Mouse (Mus musculus): Measurements from ENCODE around the gene Deaf1.
A peak's percentile ranks its signal among the peaks of the same experiment; 100 is the strongest.

The Deaf1 gene

DNA sequence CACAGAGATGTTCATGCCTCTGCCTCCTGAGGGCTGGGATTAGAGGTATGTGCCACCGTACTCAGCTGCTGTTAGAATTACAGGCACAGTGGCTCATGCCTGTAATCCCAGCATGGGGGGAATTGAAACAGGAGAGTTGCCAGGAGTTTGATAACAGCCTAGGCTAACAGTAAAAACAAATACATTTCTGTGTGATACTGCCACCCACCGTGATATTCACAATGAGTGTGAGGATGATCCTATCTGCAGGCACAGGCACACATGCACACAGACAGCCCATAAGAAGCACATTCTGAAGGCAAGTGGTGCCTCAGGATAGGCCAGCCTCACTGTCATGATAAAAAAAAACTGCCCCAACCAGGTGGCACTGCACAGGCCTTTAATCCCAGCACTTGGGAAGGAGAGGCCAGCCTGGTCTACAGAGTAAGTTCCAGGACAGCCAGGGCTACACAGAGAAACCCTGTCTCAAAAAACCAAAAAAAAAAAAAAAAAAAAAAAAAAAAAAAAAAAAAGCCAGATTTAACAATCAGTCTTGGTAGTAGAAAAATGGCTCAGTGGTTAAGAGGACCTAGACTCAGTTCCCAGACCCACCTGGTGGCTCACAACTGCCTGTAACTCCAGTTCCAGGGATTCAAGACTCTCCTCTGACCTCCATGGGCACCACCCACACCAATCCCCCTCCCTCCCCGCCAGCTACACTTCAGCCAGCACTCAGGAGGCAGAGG lies 29.4 kb downstream of the Deaf1 start:
- no peak for DNase-seq (ENCODE audit: low spot score)

DNA sequence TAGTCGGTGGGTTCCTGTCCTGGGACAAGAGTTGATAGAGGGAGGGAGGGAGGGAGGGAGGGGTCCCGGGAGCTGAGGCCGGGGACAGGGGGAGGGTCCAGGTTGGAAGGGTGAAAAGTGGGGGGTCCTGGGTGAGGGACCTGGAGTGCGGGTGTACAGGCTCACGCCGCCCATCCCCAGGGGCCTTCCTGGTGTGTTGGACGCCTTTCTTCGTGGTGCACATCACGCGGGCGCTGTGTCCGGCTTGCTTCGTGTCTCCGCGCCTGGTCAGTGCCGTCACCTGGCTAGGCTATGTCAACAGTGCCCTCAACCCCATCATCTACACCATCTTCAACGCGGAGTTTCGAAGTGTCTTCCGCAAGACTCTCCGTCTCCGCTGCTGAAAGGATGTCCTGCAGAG lies 33.0 kb downstream of the Deaf1 start:
- DNase-seq (ENCODE audit: low spot score): no peak

DNA sequence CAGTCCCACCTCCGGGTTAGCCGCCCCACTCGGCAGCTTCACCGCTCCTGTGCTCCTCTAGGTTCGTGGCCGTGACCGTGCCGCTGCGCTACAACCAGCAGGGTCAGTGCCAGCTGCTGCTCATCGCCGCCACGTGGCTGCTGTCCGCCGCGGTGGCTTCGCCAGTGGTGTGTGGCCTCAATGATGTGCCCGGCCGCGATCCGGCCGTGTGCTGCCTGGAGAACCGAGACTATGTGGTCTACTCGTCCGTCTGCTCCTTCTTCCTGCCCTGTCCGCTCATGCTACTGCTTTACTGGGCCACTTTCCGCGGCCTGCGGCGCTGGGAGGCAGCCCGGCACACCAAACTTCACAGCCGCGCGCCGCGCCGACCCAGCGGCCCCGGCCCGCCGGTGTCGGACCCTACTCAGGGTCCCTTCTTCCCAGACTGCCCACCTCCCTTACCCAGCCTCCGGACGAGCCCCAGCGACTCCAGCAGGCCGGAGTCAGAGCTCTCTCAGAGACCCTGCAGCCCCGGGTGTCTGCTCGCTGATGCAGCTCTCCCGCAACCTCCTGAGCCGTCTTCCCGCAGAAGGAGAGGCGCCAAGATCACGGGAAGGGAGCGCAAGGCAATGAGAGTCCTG lies 33.5 kb downstream of the Deaf1 start:
- no peak for DNase-seq (ENCODE audit: low spot score)

DNA sequence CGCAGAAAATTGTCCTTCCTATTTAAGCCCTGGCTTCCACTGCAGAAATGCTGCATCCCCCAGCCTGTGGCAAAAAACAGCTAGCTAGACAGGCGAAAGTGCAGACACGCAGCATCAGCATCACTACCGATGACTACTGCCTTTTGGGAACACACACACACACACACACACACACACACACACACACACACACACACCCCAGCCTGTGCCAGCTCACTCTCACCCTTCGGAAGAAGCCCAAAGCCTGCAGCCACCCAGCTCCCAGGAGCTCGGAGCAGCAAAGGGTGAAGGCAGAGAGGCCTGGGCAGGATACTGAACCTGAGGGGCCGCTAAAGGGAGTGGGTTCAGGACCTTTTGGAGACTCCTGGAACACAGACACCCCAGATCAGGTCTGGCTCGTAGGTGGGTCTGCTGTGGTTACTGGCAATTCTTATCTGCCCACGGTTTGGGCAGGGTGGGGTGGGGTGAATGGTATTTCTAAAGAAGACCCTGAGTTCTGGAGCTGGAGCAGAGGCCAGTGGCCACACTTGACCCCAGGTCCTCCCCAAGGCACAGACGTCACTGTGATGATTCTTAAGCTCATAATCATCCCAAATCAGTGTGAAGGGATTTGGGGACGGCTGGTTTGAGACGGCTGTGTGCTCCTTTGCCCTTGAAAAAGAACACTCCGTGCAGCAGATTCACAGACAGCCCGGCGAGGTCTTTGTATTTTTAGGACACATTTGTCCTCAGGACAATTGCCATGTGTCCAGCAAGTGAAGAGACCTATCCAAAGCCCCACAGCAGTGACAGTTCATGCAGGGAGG lies 34.7 kb downstream of the Deaf1 start:
- DNase-seq (ENCODE audit: low spot score): no peak

DNA sequence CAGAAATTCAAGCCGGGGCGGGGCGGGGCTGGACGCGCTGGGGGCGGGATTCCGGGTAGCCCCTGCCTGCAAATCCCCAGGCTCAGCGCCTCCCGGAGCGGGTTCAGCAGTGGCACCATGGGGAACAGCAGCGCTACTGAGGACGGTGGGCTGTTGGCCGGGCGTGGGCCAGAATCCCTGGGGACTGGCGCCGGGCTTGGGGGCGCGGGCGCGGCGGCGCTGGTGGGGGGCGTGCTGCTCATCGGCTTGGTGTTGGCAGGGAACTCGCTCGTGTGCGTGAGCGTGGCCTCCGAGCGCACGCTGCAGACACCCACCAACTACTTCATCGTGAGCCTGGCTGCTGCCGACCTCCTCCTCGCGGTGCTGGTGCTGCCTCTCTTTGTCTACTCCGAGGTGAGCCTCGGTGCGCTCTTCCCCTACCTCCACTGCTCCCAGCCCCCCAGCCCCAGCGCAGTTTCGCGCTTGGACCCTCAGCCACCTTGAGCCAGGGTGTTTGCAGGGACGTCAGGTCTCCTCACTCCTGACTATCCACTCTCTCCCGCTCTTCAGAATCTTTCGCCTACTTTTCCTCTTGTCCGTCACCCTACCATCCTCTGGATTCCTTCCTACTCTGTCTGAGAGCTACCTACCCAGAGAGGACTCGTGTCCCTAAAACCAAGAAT lies 35.4 kb downstream of the Deaf1 start, which contains the start of gene Drd4:
Gene Drd4, plus strand, starts transcription at position 86 of the 662 bp plus-strand sequence.
- DNase-seq (ENCODE audit: low spot score): peak; percentile 51

GRCm38 (mm10) chr7:141288042-141288441 lies 39.4 kb downstream of the Deaf1 start:
- DNase-seq (ENCODE audit: low spot score): no peak

DNA sequence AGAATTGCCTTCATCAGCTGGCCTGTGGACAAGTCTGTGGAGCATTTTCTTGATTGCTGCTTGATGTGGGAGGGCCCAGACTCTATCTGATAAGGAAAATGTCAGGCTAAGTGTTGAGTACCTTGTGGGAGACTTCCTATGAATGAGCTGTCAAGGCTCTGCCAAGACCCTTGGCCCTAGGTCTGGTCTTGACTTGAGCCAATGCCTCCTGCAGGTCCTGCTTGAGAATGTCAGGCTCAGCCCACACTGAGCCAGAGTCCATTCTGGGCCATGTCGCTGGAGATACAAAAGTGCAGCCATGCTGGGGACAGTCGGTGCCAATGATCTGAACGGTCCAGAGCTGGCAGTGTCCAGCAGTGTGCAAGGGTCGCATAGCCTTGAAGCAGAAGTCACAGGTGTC lies 44.7 kb downstream of the Deaf1 start:
- no peak for DNase-seq (ENCODE audit: low spot score)

GRCm38 (mm10) chr7:141281442-141281841 lies 46.0 kb downstream of the Deaf1 start:
- no peak for DNase-seq (ENCODE audit: low spot score)

GRCm38 (mm10) chr7:141278766-141279590 lies 48.5 kb downstream of the Deaf1 start, which contains the start of gene Sct:
Gene Sct (minus strand): TSS chr7:141279133.
- peak; percentile 39 for DNase-seq (ENCODE audit: low spot score)

GRCm38 (mm10) chr7:141277701-141278678 lies 49.5 kb downstream of the Deaf1 start:
- DNase-seq (ENCODE audit: low spot score): no peak

DNA sequence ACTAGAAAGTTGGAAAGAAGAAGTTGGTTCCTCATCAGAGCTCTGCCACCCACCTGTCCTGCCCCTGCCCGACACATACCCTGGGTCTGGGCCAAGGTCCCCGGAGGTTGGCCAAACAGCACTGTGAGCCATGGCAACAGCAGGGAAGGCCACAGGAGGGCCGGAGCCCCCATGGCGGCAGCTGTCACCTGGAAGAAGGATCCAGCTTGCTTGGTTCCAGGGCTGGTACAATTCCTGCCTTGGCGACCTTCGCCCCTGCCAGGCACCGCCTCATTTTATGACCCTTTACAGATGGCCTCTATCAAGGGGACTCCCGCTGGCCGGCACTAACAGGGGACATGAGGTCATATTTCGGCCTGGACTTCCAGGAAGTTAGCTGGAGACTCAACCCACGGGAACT lies 50.9 kb downstream of the Deaf1 start, which contains the start of gene Cdhr5:
Gene Cdhr5, minus strand, starts transcription at position 241 of the 400 bp plus-strand sequence.
- DNase-seq (ENCODE audit: low spot score): no peak

DNA sequence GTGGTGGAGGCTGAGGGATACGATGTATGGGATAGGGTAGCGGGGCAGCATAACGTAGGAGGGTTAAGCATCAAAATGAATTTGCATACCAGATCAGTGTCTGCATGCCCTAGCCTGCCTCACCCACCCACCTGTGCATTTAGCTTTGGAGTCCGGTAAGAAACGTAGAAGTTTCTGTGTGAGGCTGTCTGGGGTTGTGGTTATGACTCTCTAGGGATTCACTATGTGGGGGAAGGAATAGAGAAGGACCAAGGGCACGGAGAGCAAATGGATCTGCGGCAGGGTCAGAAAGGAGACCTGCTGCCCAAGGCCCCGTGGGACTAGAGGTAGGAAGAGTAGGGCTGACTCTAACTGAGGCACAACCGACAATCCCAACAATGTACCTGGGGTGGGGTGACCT lies 52.1 kb downstream of the Deaf1 start:
- DNase-seq (ENCODE audit: low spot score): no peak

DNA sequence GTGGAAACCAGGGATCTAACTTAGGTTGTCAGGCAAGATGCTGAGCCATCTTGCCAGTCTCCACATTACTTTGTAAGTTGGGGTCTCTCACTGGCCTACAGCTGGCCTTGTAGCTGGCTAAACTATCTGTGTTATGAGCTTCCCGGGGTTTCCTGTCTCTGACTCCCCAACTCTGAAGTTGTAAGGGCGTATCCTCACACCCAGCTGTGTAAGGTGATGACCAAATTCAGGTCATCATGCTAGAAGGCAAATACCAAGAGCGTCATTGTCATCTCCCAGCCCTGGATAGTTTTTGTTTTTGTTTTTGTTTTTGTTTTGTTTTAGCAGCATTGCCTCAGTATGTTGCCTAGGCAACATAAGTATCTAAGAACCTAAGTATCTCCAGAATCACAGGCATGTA lies 56.9 kb downstream of the Deaf1 start:
- no peak for DNase-seq (ENCODE audit: low spot score)

- no peak for DNase-seq (ENCODE audit: low spot score)
These were observed 58.3 kb downstream of the Deaf1 start for GRCm38 (mm10) chr7:141269273-141269545.

GRCm38 (mm10) chr7:141268466-141269272 lies 58.8 kb downstream of the Deaf1 start:
- no peak for DNase-seq (ENCODE audit: low spot score)

DNA sequence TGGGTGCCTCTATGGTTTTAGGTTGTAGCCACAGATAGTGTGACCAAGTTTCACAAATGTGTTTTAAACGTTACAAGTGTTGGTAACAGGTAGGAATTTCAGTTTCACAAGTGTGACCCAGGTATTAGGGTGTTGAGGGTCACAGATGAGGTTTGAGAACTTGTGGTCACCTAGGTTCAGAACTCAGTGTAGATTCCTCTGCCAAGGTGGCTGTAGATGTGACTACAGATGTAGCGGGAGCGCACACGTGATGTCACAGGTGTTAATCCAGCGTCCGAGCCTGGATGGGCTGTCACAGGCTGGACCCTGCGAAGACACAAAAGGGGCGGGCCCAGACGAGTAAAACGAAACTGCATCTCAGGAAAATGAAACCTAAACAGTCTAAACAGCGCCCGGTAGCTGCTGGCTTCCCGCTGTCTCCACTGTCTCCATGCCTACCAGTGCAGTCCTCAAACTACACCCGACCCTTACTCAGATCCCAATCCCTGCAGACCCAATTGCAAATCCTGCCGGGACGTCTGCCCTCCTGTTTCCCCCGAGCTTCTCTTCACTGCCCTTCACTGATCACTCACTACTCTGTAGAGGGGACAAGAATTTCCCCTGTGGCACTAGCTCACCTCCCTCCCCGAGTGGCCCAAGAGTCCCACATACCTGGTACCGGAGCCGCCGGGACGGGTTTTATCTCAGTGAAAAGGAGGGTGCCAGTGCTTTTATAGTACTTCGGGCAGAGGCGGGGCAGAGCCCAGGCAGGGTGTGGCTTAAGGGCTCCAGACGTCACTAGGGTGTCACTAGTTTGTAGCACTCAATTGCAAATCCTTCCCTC lies 61.5 kb downstream of the Deaf1 start, which contains the start of gene Irf7:
Gene Irf7, minus strand, starts transcription at position 743 of the 823 bp plus-strand sequence.
- DNase-seq (ENCODE audit: low spot score): peak; percentile 62

- DNase-seq (ENCODE audit: low spot score): no peak
These were observed 62.1 kb downstream of the Deaf1 start for GRCm38 (mm10) chr7:141265411-141265738.

- peak; percentile 62 for DNase-seq (ENCODE audit: low spot score)
These were observed 62.6 kb downstream of the Deaf1 start for GRCm38 (mm10) chr7:141264761-141265410.

All from ovary, postnatal 36 days (tissue).